Mouse (Mus musculus): ENCODE data around the gene Teddm3.
"Not testable (repeated sequence)": the region's sequence is repeated elsewhere in the genome, so short reads cannot be mapped to it uniquely, and the experiment has no call there.

The Teddm3 gene

GRCm38 (mm10) chr16:21151564-21152361 lies 2.0 kb downstream of the Teddm3 start:
- DNase-seq (ENCODE audit: extremely low read depth, low read depth): no peak

- no peak for DNase-seq (ENCODE audit: extremely low read depth, low read depth)
Observed at GRCm38 (mm10) chr16:21149896-21150295, 3.9 kb downstream of the Teddm3 start.

DNA sequence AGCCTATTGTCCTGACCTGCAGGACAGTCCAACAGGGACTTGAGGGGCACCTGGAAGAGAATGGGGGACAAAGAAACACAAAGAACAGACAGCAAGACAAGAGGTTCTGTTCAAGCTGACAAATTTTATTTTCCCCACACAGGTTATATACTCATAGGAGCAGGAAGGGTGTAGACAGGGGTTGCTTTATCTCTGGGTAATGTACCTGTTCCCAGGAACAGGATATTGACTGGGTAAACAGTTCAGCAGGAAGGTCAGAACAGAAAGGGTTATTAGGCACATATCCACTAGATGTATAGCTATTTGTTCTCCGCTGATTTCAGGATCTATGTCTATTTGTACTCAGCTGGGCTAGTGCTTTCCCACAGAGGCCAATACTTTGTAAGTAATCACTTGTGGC lies 5.3 kb downstream of the Teddm3 start:
- not testable (repeated sequence) for DNase-seq (ENCODE audit: extremely low read depth, low read depth)

DNA sequence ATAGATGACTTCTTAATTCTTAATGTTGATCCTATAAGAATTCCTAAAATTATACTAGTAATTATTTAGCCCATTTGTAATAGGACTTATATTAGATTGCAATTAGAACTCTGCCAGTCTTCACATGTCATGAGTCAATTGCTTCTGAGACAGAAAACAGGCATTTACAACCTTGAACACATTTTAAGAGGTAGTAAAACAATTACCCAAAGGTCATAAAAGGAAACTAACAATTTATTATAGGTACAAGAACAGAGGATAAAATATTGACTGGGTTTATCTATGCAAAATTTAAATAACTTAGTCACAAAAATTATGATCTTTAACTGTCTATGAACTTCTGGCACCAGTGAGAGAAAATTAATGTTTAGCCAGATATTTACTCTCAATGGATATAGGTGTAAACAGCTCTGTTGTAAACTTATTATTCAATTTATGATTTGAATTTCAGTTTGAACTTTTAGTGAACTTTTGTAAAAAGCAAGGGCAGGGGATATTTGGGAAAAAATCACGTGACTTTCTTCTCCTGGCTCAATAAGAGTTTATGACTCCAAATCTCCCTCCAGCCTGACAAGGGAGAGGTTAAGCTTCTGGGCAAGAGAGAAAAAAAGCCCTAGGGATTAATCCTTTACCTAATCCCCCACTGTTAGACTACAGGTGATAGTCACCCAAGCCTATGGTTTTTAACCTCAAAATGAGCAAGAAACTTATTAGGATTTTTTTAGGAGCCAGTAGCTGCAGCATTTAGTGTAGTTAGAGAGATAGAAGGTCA lies 17.3 kb downstream of the Teddm3 start:
- no peak for DNase-seq (ENCODE audit: extremely low read depth, low read depth)

DNA sequence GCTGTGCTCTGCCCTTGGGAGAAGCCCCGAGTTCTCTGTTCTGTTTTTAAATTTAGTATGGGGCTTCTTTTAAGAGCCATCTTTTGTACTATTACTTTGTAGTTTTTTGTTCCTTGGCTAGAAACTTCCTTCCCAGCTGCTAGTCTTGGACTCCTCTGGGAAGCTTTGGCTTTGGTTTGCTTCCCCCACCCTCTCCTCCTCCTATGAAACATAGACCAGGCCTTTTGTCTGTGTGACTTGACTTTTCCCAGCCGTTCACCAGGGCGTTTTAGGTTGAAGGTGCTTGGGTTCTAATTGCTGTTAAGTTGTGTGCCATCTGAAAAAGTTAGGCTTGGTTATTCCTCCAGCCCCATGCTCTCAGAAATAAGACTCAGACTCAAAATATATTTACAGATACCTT lies 26.1 kb downstream of the Teddm3 start:
- not testable (repeated sequence) for DNase-seq (ENCODE audit: extremely low read depth, low read depth)

DNA sequence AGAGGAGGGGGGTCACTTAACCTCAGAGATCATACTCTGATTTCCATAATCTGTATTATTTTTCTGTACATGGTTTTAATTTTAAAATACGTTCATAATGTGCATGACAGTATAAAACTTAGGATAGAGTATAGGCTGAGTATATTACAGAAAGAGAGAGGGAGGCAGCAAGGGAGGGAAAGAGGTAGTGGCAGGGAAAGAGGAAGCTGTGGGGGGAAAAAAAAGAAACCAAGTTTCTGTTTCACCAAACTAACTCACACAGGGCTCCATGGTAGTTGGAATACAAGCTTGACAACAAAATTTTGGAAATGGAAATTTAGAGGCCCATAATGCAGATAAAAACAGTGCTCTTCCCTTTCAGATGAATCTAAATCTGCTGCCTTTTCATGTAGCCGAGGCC lies 31.0 kb downstream of the Teddm3 start:
- DNase-seq (ENCODE audit: extremely low read depth, low read depth): not testable (repeated sequence)

DNA sequence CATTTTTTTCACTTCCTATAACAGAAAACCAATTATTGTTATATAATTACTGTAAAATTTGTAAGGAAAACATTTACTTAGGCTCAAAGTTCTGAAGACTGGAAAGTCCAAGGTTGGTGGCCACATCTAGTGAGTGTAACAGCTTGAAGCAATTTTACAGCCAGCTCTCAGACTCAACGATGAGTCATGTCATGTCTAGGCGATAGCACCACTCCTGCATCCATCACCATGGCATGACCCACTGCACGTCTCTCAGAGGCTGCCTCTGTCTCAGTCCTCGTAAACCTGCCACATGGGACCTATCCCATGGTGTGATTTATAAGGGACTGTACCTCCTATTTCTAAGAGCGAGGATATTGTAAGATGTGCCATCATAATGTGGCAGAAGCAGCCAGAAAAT lies 37.7 kb downstream of the Teddm3 start:
- DNase-seq (ENCODE audit: extremely low read depth, low read depth): no peak

- DNase-seq (ENCODE audit: extremely low read depth, low read depth): no peak
Observed at GRCm38 (mm10) chr16:21109473-21109872, 44.3 kb downstream of the Teddm3 start.
